Mouse (Mus musculus) spleen, postnatal 36 days (tissue): ENCODE measurements around the gene Peak1.
A peak's percentile ranks its signal among the peaks of the same experiment; 100 is the strongest.

Experiments
- DNase-seq, 2 experiments: peaks; one replicate each; pipeline ENCODE4 v3.0.0; 2022; ENCODE audit warnings: low spot score in 2 of 2, mixed read lengths in 1 of 2

Gene Peak1

DNA sequence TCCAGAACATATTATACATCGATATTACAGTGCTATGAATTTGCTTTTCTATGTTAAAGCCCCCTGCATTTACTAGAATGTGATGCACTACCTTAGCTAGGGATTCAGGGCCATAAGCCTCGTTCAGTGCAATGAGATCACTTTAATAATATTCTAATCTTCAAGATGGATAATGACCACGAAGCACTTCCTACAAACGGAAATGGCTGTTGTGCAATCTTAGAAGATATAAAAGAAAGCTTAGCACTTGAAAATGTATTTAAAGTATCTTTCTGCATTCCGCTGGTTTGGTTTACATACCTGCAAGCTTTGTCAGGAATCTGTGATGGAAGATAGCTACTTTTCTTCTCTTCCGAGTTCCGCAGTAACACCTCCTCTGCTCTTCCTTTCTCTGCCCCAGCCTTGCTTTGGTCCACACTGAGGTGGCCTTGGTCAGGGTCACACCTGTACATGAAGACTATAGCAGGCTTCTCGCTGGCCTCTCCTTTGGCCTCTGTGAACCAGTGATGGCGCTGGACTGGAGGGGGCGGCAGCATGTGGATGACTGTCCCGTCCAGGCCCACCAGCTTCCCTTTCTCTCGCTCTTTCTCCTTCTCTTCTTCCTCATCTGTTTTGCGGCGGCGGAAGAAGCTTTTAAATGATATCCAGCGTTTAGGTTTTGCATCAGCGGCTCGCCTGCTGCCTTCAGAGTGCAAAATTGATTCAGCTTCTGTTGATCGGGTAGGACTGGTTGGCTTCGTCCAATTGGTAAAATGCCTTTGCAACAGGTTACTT lies 160.5 kb downstream of the Peak1 start:
- DNase-seq = no peak

DNA sequence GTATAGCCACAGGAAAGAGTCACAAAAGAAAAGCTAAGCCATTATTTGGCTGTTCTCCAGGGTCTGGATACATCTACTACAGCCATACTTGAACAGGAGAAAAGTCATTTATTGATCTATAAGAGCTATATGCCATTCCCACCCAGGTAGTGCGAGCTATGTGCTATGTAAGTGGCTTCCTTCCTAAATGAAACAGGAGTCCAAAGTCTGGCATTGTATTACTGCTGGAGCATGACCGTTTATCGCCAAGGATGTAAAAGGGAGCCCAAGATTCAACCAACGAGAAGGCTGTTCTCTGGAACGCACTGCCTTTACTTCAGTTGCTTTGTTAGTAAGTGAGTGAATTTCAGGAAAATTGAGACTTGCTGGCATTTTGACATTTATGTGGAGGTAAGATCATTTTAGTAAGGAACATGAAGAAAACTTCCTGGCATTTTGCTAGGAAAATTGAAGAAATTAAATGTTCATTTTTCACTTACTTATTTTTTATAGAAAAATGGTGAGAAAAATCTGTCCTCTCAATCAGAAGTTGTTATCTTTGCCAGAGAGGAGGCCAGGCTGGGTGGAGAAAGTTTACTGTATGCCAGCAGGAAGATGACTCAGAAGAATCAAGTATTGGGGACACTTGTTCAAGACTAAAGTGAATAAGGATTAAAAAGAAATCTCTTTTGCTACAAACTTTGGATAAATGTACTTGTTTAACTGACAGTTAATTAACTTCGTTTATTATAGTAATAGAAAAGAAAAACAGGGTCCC lies 162.0 kb downstream of the Peak1 start:
- no peak for DNase-seq

DNA sequence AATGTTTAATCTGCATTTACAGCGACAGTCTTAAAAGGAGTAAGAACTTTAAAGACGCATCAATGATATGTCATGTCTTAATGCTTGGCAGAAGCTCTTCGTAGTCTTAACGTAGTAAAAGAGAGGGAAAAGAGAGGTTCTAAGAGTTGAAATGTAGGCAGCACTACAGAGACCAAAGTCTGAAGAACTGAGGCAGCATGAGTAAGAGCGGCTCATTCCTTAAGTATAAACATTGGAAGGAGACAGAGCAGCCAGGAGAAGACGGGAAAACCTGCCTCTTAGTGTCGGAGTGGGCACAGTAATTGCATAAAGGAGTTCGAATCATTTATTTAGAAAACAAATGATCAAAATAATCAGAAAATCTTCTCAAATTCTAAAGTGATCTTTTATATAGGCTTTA lies 173.5 kb downstream of the Peak1 start:
- DNase-seq = no peak

DNA sequence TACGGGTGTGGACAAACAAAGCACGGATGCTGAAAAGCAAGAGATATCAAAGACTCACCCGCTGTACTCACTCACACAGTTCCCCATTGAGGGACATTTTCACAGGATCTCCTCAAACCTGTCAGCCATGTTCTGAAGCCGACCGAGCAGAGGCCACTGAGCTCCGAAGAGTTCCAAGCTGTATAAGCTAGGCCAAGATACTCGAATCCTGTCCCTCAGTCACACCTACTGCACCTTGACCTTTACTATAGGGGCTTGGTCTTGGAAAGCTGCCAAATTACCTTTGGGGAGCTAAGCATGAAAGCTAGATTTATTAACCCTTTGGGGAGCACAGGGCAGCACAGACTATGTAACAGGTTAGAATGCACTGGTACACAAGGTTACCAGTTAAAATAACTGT lies 174.0 kb downstream of the Peak1 start:
- no peak for DNase-seq

DNA sequence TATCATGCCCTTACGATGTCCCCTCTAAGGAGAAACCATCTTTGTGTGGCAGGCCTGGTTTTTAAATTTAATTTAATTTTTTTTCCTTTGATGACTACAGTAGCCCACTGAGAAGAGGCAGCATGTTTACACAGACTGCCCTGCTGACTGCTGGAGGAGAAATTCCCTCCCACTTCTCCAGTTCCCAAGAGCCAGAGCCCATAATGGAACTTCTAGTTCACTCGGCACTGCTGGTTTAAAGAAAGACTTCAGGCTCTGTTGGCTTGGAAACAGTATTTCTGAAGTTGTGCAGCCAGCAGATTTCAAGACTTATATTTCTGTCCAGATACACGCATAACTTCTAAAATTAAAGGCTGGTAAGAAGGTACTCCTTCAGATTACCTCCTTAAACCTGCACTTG lies 175.2 kb downstream of the Peak1 start:
- DNase-seq = no peak

DNA sequence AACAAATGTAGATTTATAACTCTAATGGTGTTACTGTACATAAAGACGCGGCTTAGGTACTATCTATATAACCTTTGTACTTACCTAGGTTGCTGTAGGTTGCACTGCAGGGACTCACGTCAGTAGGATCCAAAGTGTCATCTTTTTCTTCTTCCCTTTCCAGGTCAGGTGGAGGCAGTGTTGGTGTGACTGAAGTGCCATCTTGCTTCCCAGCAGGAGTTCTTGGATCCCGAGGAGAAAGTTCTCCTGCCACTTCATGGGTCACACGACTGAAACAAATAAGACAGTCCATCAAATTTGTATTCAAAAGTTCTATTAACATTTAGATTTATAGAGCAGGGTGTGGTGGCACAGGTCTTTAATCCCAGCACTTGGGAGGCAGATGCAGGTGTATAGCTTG lies 176.8 kb downstream of the Peak1 start:
- DNase-seq = no peak

DNA sequence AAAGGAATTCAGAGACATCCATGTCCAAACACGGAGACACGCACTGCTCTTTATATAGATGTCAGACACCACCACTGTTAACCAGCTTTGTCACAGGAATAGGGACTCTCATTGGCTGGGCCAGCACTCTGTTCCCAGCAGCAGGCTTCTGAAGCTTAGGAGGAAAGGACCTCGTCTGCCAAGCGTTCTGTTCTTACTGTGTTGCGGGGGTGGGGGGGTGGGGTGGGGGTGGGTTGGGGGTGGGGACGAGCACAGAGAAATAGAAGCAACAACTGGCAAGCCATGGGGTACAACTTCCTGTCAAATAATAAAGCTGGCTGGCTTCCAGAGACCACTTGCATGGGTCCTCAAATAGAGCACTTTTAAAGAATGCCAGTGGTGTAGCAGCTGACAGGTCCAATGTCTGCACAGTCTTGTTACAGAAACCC lies 182.0 kb downstream of the Peak1 start:
- no peak for DNase-seq

DNA sequence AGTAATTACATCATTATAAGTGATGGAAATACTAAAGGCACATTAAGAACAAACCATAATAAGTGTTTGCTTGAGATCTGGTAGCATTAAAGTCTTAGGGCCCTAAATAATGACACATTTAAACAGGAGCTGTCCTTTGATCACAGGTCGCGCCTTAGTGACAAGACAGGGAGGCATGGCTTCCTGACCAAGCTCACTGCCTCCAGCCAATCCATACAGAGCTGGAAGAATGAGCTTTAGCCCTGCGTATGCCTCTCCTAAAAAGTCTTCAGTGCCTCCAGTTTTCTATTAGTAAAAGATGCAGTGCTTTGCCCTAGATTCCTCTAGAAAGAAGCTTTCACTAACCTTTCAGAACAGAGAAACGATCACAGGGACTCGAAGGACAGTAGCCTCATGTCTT lies 182.6 kb downstream of the Peak1 start:
- no peak for DNase-seq

DNA sequence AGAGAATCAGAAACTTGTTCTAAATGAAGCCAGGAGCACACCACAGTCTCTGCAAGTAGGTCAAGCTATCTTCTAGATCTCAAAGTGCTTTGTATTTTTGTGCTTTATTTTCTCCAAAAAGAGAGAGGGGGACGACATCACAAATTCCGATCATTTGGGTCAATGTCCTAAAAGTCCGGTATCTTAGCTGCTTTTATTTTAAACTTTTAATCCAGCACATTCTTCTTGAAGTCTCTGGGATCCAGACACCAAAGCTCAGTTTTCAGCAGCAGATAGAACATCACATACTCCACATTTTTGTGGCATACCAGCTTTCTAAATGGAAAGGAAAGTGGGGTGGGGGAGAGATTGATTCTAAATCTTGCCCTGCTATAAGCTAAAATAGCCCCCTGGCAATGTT lies 183.3 kb downstream of the Peak1 start:
- DNase-seq = no peak

DNA sequence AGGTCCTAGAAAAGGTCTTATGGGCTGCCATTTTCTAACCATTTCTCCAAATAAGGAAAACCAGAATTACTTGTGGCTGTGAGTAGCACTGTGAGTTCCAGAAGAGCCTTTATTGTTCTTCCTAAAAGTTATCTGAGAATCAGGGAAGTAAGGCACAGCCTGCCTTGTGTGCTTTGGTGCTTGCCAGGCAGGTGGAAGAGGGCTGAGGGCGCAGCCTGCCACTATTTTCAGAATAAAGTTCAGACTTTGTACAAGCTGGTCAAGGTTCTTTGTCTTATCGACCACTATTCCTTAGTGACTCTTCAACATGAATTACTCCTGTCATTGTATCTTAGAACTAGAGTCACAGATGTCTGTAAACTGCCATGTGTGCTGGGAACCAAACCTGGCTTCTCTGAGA lies 184.6 kb downstream of the Peak1 start:
- no peak for DNase-seq

DNA sequence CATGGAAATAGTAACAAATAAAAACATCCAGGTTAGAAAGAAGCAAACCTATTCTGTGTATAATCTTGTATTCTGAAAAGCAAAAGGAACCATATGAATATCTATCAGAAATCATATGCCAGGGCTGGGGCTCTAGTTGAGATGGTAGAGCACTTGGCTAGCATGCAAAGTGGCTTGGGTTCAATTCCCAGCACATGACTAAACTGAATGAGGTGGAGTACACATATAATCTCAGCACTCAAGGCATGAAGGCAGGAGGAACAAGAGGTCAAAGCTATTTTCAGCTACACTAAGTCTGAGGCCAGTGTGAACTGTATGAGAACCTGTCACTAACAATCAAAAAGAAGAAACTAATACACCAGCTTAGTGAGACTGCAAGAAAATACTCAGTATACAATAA lies 187.0 kb downstream of the Peak1 start:
- DNase-seq = no peak

DNA sequence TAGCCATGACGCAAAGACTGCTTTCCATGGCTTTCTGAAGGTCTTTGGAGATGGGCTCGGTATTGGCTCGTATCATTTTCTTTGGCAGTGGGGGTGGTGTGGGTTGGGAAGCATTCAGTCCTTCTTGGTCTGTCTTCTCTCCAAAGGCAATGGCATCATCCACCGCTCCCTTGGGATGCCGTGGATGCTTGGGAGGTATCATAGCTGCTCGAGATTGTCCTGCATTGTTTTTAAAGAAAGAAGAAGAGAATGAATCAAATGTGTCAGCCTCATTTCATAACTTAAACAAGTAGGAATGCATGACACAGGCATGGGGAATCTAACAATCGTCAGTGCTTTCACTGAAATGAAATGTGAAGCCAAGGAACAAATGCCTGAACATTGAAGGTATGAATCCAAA lies 190.2 kb downstream of the Peak1 start:
- DNase-seq = no peak

DNA sequence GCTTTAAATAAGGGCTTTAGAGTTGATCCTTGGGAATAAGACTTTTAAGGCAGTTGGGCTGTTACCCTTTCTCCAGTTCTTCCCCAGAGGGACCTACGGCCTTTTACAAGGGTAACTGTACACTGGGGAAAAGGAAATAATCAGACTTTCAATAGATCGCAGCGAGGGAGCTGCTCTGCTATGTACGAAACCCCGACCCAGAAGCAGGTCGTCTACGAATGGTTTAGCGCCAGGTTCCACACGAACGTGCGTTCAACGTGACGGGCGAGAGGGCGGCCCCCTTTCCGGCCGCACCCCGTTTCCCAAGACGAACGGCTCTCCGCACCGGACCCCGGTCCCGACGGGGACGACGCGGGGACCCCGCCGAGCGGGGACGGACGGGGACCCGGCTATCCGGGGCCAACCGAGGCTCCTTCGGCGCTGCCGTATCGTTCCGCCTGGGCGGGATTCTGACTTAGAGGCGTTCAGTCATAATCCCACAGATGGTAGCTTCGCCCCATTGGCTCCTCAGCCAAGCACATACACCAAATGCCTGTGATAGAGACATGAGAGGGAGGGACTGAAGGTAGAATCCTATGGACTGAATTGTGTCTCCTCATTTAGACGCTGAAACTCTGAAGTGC lies 194.3 kb downstream of the Peak1 start:
- DNase-seq = peak; percentile 39 to 71

DNA sequence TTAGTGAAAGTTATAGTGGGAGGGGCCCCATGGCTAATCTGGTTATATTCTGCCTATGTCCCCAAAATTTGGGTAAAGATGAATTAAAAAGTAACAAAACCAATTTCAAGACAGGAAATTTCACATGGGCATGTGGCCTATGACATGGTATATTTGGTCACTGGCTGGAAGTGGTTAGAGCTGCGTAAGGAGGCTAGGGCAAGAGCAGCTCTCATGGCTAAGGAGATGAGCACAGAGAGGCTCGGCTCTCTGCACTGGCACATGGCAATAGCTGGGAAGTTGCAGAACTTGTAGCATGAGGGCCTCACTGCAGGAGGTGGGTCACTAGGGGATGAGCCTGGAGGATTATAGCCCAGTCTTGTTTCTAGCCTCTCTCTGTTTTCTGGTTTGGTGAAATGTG lies 199.0 kb downstream of the Peak1 start:
- no peak for DNase-seq

DNA sequence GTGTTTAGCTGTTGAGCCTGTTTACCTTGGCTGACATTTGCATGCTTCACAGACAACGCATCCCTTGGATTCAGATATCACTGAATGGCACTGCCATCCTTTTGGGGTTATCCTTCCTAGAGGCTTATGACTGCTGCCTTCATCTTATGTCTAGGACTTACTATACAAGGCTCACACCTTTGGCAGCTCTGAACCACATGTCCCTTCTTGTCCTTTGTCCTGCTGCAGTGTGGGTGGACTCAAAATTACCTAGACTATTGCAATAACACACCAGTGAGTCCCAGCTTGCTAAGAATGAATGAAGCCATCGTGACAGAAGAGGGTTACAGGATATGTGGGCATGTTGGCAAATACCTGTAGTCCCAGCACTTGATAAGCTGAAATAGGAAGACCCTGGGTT lies 199.8 kb downstream of the Peak1 start:
- no peak for DNase-seq

DNA sequence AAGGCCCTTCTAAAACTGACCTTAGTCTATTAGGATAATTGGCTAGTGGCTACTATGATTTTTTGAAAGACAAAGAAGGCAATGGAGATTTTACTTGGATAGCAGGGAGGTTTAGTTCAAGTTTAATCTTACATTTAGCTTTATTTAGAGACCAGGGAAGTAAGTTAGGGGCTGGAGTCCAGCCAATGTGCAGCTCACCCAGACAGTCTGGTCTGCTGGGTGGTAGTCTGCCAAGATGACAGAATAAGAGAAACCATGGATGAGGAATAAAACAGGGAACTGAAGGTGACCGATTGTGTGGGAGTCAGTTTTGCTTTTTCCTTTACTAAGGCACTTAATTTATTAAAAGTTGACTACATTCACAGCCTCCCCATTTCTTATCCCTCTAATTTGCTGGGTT lies 200.5 kb downstream of the Peak1 start:
- DNase-seq = no peak

DNA sequence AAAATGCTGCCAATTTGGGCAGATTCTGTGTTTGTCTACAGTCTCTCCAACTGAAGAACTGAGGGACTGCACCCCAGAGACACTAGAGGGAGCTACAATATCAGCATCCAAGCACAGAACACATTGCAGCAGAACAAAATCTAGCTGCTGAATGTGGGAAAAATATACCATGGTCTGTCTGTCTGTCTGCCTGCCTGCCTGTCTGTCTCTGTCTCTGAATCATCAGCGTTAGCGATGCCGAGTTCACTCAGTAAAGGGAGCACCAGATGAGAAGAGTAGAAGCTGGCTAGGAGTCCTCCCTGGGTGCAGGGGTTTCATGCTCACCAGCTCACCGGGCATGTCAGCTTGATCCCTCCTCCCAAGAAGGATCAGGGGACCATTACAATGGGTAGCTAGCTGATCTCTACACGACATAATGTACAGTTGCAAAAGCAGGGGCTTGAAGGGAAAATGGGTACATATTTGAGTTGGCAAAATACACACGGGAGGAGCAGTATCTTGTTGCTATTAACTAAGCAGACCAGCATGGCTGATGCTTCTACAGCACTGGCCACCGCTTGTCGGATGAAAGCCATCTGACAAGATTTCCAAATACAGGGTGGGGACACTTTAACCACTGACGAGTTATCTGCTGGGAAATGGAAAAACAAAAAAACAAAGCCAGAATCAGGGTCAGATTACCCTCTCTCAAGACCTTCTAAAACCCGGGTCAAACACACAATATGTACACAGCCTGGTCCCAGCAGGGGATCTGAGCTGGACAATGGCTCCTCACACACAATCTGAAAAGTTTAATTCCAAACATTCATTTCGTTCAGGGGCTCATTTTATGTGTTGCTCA lies 204.2 kb downstream of the Peak1 start:
- peak in 1 of 2 experiments; percentile 22 for DNase-seq

DNA sequence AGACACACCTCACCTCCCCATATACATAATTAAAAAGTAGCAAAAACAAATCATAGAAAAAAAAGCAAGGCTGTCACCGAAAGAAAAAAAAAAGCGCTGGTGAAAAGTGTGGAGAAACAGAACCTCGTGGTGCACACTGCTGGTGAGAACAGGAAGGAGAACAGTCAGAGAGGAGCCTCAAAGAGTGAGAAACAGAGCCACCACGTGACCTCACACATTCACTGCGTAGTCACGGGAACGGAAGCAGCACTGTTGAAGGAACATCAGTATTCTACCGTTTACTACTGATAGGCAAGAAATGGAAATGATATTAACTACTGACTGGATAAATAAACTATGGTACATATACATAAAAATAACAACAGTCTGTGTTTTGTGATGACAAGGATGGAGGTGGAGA lies 209.1 kb downstream of the Peak1 start:
- DNase-seq = no peak

DNA sequence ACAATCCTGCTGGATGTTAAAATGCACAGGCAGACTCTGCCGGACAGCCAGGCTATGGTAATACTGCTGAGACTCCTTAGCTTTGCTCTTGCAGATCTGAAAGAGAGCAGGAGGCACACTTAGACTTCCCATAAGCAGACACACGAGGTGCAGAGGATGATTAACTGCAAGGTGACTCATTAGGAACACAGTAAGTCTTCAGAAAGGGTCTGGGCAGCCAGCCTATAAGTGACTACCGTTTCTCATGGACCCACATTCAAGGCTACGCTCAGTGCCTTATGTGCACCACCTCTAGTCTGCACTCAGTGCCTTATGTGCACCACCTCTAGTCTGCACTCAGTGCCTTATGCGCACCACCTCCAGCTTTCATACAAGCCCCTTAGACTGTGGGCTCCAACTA lies 210.4 kb downstream of the Peak1 start:
- no peak for DNase-seq

DNA sequence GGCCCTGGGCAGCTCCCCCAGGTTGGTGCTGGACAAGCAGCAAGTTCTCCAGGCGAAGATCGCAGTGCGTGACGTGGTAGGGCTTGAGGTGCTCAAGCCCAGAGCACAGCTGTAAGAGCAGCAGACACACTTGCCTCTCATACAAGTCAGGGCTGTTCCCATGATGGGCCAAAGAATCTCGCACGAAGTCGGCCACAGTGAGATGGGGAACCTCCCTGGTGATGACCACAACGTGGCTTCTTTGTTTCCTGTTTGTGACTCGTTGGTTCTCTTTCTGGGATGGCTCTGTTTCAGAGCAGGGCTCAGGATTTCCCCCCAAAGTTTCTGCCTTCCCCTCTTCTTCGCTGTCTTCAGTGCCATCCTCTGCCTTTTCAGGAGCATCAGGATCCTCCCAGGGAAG lies 210.8 kb downstream of the Peak1 start:
- peak; percentile 14 to 30 for DNase-seq

DNA sequence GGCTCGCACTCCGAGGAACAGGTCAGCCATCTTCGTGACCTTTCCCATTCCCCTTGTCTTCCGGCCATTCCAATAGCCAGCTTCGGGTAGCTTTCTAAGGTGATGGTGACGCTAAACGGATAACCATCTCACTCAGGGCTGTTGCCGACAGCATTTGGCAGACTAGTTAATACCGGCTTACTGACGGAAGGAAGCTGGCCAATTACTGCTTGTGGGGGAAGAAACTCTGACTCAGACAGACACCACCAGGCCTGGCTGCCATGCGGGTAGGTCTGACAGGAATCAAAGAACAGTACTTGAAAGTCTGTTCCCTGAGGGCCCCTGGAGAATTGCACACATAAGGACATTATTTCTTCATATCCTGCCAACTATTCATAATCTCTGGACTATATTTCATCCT lies 212.5 kb downstream of the Peak1 start:
- no peak for DNase-seq

DNA sequence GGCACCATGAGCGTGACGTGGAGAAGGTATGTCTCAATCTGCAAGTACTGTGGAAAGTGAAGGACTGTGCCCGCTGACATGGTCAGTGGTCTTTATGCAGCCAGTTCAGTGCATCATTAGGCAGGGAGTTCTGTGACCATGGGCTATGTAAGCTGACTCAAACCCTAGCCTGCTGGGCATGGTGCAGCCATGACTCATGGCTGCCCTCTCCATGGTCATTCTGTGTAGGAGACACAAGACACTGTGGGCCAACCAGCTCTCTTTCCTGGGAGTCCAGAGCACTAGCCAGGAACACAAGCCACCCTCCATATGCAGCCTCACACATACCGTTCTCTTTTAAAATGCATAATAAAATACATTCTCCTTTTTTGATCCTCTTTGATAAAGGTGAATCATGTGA lies 213.6 kb downstream of the Peak1 start:
- DNase-seq = no peak
